Mouse (Mus musculus) cerebellum, postnatal 36 days (tissue): ENCODE results near the gene Gpc6.

Experiments used
- DNase-seq, 2 experiments: peaks; one replicate each; pipeline ENCODE4 v3.0.0; 2021 to 2022; ENCODE audit warnings: mixed read lengths in 2 of 2

Gpc6 gene

GRCm38 (mm10) chr14:117256192-117256591, 331.1 kb downstream of the Gpc6 start:
- DNase-seq: no peak

- DNase-seq: no peak
Observed at GRCm38 (mm10) chr14:117265653-117266052, 340.5 kb downstream of the Gpc6 start.

GRCm38 (mm10) chr14:117267823-117268601, 342.9 kb downstream of the Gpc6 start:
- no peak for DNase-seq

GRCm38 (mm10) chr14:117283631-117284030, 358.5 kb downstream of the Gpc6 start:
- no peak for DNase-seq

- DNase-seq: no peak
Observed at GRCm38 (mm10) chr14:117293746-117294145, 368.6 kb downstream of the Gpc6 start.

GRCm38 (mm10) chr14:117296207-117296838, 371.2 kb downstream of the Gpc6 start:
- DNase-seq: no peak

- no peak for DNase-seq
Observed at GRCm38 (mm10) chr14:117301019-117301418, 375.9 kb downstream of the Gpc6 start.

GRCm38 (mm10) chr14:117303901-117304722, 379.0 kb downstream of the Gpc6 start:
- DNase-seq: no peak

- no peak for DNase-seq
Observed at GRCm38 (mm10) chr14:117304723-117305010, 379.6 kb downstream of the Gpc6 start.

GRCm38 (mm10) chr14:117309997-117310520, 384.9 kb downstream of the Gpc6 start:
- no peak for DNase-seq

GRCm38 (mm10) chr14:117324214-117324613, 399.1 kb downstream of the Gpc6 start:
- DNase-seq: no peak

- DNase-seq: no peak
Observed at GRCm38 (mm10) chr14:117332256-117332655, 407.1 kb downstream of the Gpc6 start.

GRCm38 (mm10) chr14:117337271-117337670, 412.2 kb downstream of the Gpc6 start:
- DNase-seq: no peak

- DNase-seq: no peak
Observed at GRCm38 (mm10) chr14:117340549-117340948, 415.4 kb downstream of the Gpc6 start.

- no peak for DNase-seq
Observed at GRCm38 (mm10) chr14:117344505-117344904, 419.4 kb downstream of the Gpc6 start.

GRCm38 (mm10) chr14:117346372-117346885, 421.3 kb downstream of the Gpc6 start:
- DNase-seq: no peak

GRCm38 (mm10) chr14:117351296-117351695, 426.2 kb downstream of the Gpc6 start:
- no peak for DNase-seq

- DNase-seq: no peak
Observed at GRCm38 (mm10) chr14:117361155-117361964, 436.2 kb downstream of the Gpc6 start.

- no peak for DNase-seq
Observed at GRCm38 (mm10) chr14:117361965-117362309, 436.8 kb downstream of the Gpc6 start.

- no peak for DNase-seq
Observed at GRCm38 (mm10) chr14:117369331-117369866, 444.3 kb downstream of the Gpc6 start.

GRCm38 (mm10) chr14:117376822-117377376, 451.8 kb downstream of the Gpc6 start:
- DNase-seq: no peak

- DNase-seq: no peak
Observed at GRCm38 (mm10) chr14:117379979-117380378, 454.9 kb downstream of the Gpc6 start.
